Mouse (Mus musculus) hindbrain, embryonic 13.5 days (tissue): ENCODE measurements around the gene Rab15. TPM values are rescaled to one million over a fixed set of nuclear protein-coding genes. Genes with fewer than 3 reads are reported as not detected.
"Not testable (repeated sequence)": the region's sequence is repeated elsewhere in the genome, so short reads cannot be mapped to it uniquely, and the experiment has no call there.

Experiments
- ATAC-seq: fragments of 200-750 bp; cut with Nextera tagmentation; 2 replicates; pipeline ENCODE4 v1.8.0; 2017; ENCODE audit warnings: moderate TSS enrichment; ENCODE audit not compliant: low FRiP score
- H3K27ac ChIP-seq: fragments of 300-500 bp; sonication (generic); 2 replicates; pipeline ENCODE4 v1.5.1; 2015; ENCODE audit warnings: inconsistent platforms, mild to moderate bottlenecking, moderate library complexity
- H3K27me3 ChIP-seq: fragments of 300-500 bp; sonication (generic); 2 replicates; pipeline ENCODE4 v1.6.1; 2015; ENCODE audit warnings: mild to moderate bottlenecking, inconsistent platforms
- H3K36me3 ChIP-seq: fragments of 300-500 bp; sonication (generic); 2 replicates; pipeline ENCODE4 v1.6.1; 2015; ENCODE audit warnings: mild to moderate bottlenecking, inconsistent platforms
- H3K4me1 ChIP-seq: fragments of 300-500 bp; sonication (generic); replicated peaks from 2 replicates; pipeline ENCODE4 v1.6.1; 2015; ENCODE audit warnings: inconsistent platforms
- H3K4me2 ChIP-seq: fragments of 300-500 bp; sonication (generic); 2 replicates; pipeline ENCODE4 v1.6.1; 2015; ENCODE audit warnings: inconsistent platforms, mild to moderate bottlenecking, moderate library complexity
- H3K4me3 ChIP-seq: fragments of 300-500 bp; sonication (generic); 2 replicates; pipeline ENCODE4 v1.5.1; 2015; ENCODE audit warnings: mild to moderate bottlenecking, inconsistent platforms
- H3K9ac ChIP-seq: fragments of 300-500 bp; sonication (generic); 2 replicates; pipeline ENCODE4 v1.6.1; 2015; ENCODE audit warnings: mild to moderate bottlenecking, inconsistent platforms
- H3K9me3 ChIP-seq: fragments of 300-500 bp; sonication (generic); 2 replicates; pipeline ENCODE4 v1.6.1; 2016; ENCODE audit warnings: inconsistent platforms
- WGBS: fragments of 180-500 bp; shearing (Covaris S2); methylation state at CpG from one replicate; pipeline ENCODE4 v1.1.7; 2015; 5-methylcytosine and 5-hydroxymethylcytosine counted together
- polyA plus RNA-seq: library from polyadenylated mRNA; unstranded; fragments of >200 nt; fragmentation: Nextera tagmentation; extraction: Ambion mirVana; gene quantifications from 2 replicates; pipeline ENCODE4 v1.2.1, GENCODE M21; 2015

Rab15 gene
- polyA plus RNA-seq: 29.0 and 30.9 TPM in 2 replicates

- 3% methylated on average over 16 of the region's 17 CpGs for WGBS
- peak within 1 kb of the TSS; percentile 72 for H3K4me2 ChIP-seq
- ATAC-seq: no peak; the same call in none of the 2 replicates
- H3K9ac ChIP-seq: peak within 1 kb of the TSS; percentile 93
- peaks cover 44% of the 10 kb centered on the region for H3K4me1 ChIP-seq
- H3K27ac ChIP-seq: peak within 1 kb of the TSS; percentile 90
- H3K9me3 ChIP-seq: no peaks in the 10 kb centered on the region
- no peaks in the 10 kb centered on the region for H3K36me3 ChIP-seq
- H3K4me3 ChIP-seq: peak within 1 kb of the TSS; percentile 72
- peaks cover 30% of the 10 kb centered on the region for H3K27me3 ChIP-seq
These were observed at the start of gene Rab15 for GRCm38 (mm10) chr12:76822651-76823041. Gene Rab15, minus strand, starts transcription at chr12:76822908.

GRCm38 (mm10) chr12:76869561-76869960 lies 46.9 kb upstream of the Rab15 start:
- no peak overlapping the region for H3K9ac ChIP-seq
- 89% methylated on average over 7 of the region's 7 CpGs for WGBS
- no peaks in the 10 kb centered on the region for H3K9me3 ChIP-seq
- H3K4me2 ChIP-seq: no peak overlapping the region
- no peak overlapping the region for H3K27ac ChIP-seq
- peaks cover 15% of the 10 kb centered on the region for H3K36me3 ChIP-seq
- no peaks in the 10 kb centered on the region for H3K27me3 ChIP-seq
- ATAC-seq: no peak
- H3K4me3 ChIP-seq: no peak overlapping the region
- H3K4me1 ChIP-seq: no peaks in the 10 kb centered on the region

- no peak for ATAC-seq
- no peak overlapping the region for H3K27ac ChIP-seq
- no peak overlapping the region for H3K4me3 ChIP-seq
- H3K36me3 ChIP-seq: peaks cover 6% of the 10 kb centered on the region; the same call in 1 of the 2 replicates
- 75% methylated on average over 14 of the region's 14 CpGs for WGBS
- H3K9ac ChIP-seq: no peak overlapping the region
- no peaks in the 10 kb centered on the region for H3K9me3 ChIP-seq
- H3K4me1 ChIP-seq: no peaks in the 10 kb centered on the region
- H3K27me3 ChIP-seq: no peaks in the 10 kb centered on the region
- no peak overlapping the region for H3K4me2 ChIP-seq
These were observed 45.9 kb upstream of the Rab15 start for GRCm38 (mm10) chr12:76868463-76869198.

GRCm38 (mm10) chr12:76867586-76868280 lies 45.0 kb upstream of the Rab15 start:
- H3K27ac ChIP-seq: no peak overlapping the region
- no peak overlapping the region for H3K4me3 ChIP-seq
- H3K36me3 ChIP-seq: peaks cover 1% of the 10 kb centered on the region
- H3K4me1 ChIP-seq: no peaks in the 10 kb centered on the region
- H3K4me2 ChIP-seq: no peak overlapping the region
- no peak overlapping the region for H3K9ac ChIP-seq
- no peak for ATAC-seq
- no peaks in the 10 kb centered on the region for H3K27me3 ChIP-seq
- H3K9me3 ChIP-seq: no peaks in the 10 kb centered on the region
- 65% methylated on average over 10 of the region's 10 CpGs for whole genome bisulfite sequencing

- Histone ChIP-seq H3K4me1 (no peaks in the 10 kb centered on the region), H3K36me3 (peaks cover 5% of the 10 kb centered on the region), H3K27ac (no peak overlapping the region), H3K4me3 (no peak overlapping the region), H3K4me2 (no peak overlapping the region), H3K9ac (no peak overlapping the region), H3K9me3 (no peaks in the 10 kb centered on the region), H3K27me3 (no peaks in the 10 kb centered on the region)
- no peak for ATAC-seq
- 81% methylated on average over 13 of the region's 13 CpGs for WGBS
These were observed 42.6 kb upstream of the Rab15 start for GRCm38 (mm10) chr12:76865266-76865665.

- no peak overlapping the region for H3K9ac ChIP-seq
- no peak overlapping the region for H3K4me3 ChIP-seq
- peaks cover 5% of the 10 kb centered on the region for H3K36me3 ChIP-seq
- WGBS: 80% methylated on average over 11 of the region's 11 CpGs
- no peaks in the 10 kb centered on the region for H3K27me3 ChIP-seq
- H3K4me1 ChIP-seq: no peaks in the 10 kb centered on the region
- no peak overlapping the region for H3K4me2 ChIP-seq
- no peaks in the 10 kb centered on the region for H3K9me3 ChIP-seq
- no peak overlapping the region for H3K27ac ChIP-seq
- ATAC-seq: no peak
These were observed 40.9 kb upstream of the Rab15 start for GRCm38 (mm10) chr12:76863651-76864050.

- H3K27ac ChIP-seq, H3K4me1 ChIP-seq, H3K9ac ChIP-seq, H3K4me2 ChIP-seq, H3K27me3 ChIP-seq, H3K4me3 ChIP-seq, H3K9me3 ChIP-seq, ATAC-seq, H3K36me3 ChIP-seq: not testable (repeated sequence)
- WGBS: 78% methylated on average over 6 of the region's 6 CpGs
These were observed 36.1 kb upstream of the Rab15 start for GRCm38 (mm10) chr12:76858788-76859187.

- no peak for ATAC-seq
- WGBS: 77% methylated on average over 10 of the region's 10 CpGs
- H3K27ac ChIP-seq: no peak overlapping the region
- H3K9me3 ChIP-seq: no peaks in the 10 kb centered on the region
- H3K9ac ChIP-seq: no peak overlapping the region
- H3K4me3 ChIP-seq: no peak overlapping the region
- H3K27me3 ChIP-seq: no peaks in the 10 kb centered on the region
- peaks cover 10% of the 10 kb centered on the region; the same call in 1 of the 2 replicates for H3K4me1 ChIP-seq
- H3K4me2 ChIP-seq: no peak overlapping the region
- no peaks in the 10 kb centered on the region; the same call in 1 of the 2 replicates for H3K36me3 ChIP-seq
These were observed 34.4 kb upstream of the Rab15 start for GRCm38 (mm10) chr12:76857087-76857486.

GRCm38 (mm10) chr12:76853378-76854142 lies 30.9 kb upstream of the Rab15 start:
- WGBS: 91% methylated on average over 1 of the region's 1 CpGs
- ATAC-seq: no peak
- Histone ChIP-seq H3K36me3 (no peaks in the 10 kb centered on the region), H3K27me3 (no peaks in the 10 kb centered on the region), H3K4me2 (no peak overlapping the region), H3K27ac (no peak overlapping the region; the same call in 1 of the 2 replicates), H3K9me3 (no peaks in the 10 kb centered on the region), H3K4me1 (peaks cover 10% of the 10 kb centered on the region; the same call in 1 of the 2 replicates), H3K4me3 (no peak overlapping the region), H3K9ac (no peak overlapping the region)

GRCm38 (mm10) chr12:76852419-76852818 lies 29.7 kb upstream of the Rab15 start:
- H3K9ac ChIP-seq: no peak overlapping the region
- 97% methylated on average over 2 of the region's 2 CpGs for WGBS
- H3K9me3 ChIP-seq: no peaks in the 10 kb centered on the region
- peaks cover 10% of the 10 kb centered on the region; the same call in 1 of the 2 replicates for H3K4me1 ChIP-seq
- no peaks in the 10 kb centered on the region for H3K36me3 ChIP-seq
- no peak overlapping the region for H3K4me3 ChIP-seq
- H3K4me2 ChIP-seq: no peak overlapping the region
- no peak overlapping the region for H3K27ac ChIP-seq
- ATAC-seq: no peak
- no peaks in the 10 kb centered on the region for H3K27me3 ChIP-seq

GRCm38 (mm10) chr12:76844346-76845061 lies 21.8 kb upstream of the Rab15 start:
- WGBS: 90% methylated on average over 15 of the region's 15 CpGs
- peaks cover 2% of the 10 kb centered on the region; the same call in 1 of the 2 replicates for H3K36me3 ChIP-seq
- no peak overlapping the region for H3K4me3 ChIP-seq
- ATAC-seq: no peak
- no peak overlapping the region for H3K9ac ChIP-seq
- no peak overlapping the region for H3K4me2 ChIP-seq
- H3K27ac ChIP-seq: no peak overlapping the region
- no peaks in the 10 kb centered on the region for H3K27me3 ChIP-seq
- no peaks in the 10 kb centered on the region for H3K9me3 ChIP-seq
- no peaks in the 10 kb centered on the region for H3K4me1 ChIP-seq
